Mouse (Mus musculus): ENCODE results near the gene Zim1.

The Zim1 gene

GRCm38 (mm10) chr7:6696241-6697045 lies at the start of gene Zim1:
TSS of gene Zim1 (minus strand) at chr7:6696450.
- DNase-seq = peak; percentile 86

GRCm38 (mm10) chr7:6744281-6744904 lies 48.1 kb upstream of the Zim1 start:
- DNase-seq = no peak

- DNase-seq = no peak
Observed at GRCm38 (mm10) chr7:6736060-6736459, 39.8 kb upstream of the Zim1 start.

GRCm38 (mm10) chr7:6731930-6732329 lies 35.7 kb upstream of the Zim1 start:
- DNase-seq = no peak

- DNase-seq = no peak
Observed at GRCm38 (mm10) chr7:6731373-6731772, 35.1 kb upstream of the Zim1 start.

GRCm38 (mm10) chr7:6730801-6731200 lies 34.6 kb upstream of the Zim1 start:
- no peak for DNase-seq

GRCm38 (mm10) chr7:6730241-6730640 lies 34.0 kb upstream of the Zim1 start, which contains the start of the genes Peg3 and Usp29:
TSS of gene Peg3 (minus strand) at chr7:6730431.
TSS of gene Usp29 (plus strand) at chr7:6730578.
- peak; percentile 68 for DNase-seq

GRCm38 (mm10) chr7:6729061-6729817 lies 33.0 kb upstream of the Zim1 start:
- DNase-seq = peak; percentile 98

GRCm38 (mm10) chr7:6728263-6728931 lies 32.1 kb upstream of the Zim1 start:
- DNase-seq = peak; percentile 96

GRCm38 (mm10) chr7:6727351-6728121 lies 31.3 kb upstream of the Zim1 start:
- peak; percentile 91 for DNase-seq

- no peak for DNase-seq
Observed at GRCm38 (mm10) chr7:6709396-6709795, 13.1 kb upstream of the Zim1 start.

- no peak for DNase-seq
Observed at GRCm38 (mm10) chr7:6708451-6709180, 12.4 kb upstream of the Zim1 start.

- DNase-seq = no peak
Observed at GRCm38 (mm10) chr7:6707416-6708015, 11.3 kb upstream of the Zim1 start.

- DNase-seq = peak; percentile 16
Observed at GRCm38 (mm10) chr7:6699230-6699629, 3.0 kb upstream of the Zim1 start.

GRCm38 (mm10) chr7:6685511-6685910 lies 10.7 kb downstream of the Zim1 start:
- DNase-seq = no peak

- no peak for DNase-seq
Observed at GRCm38 (mm10) chr7:6666726-6667125, 29.5 kb downstream of the Zim1 start.

- no peak for DNase-seq
Observed at GRCm38 (mm10) chr7:6663430-6663829, 32.8 kb downstream of the Zim1 start.

- peak; percentile 58 for DNase-seq
Observed at GRCm38 (mm10) chr7:6659605-6660004, 36.6 kb downstream of the Zim1 start.

GRCm38 (mm10) chr7:6658606-6659005 lies 37.6 kb downstream of the Zim1 start:
- DNase-seq = no peak

- DNase-seq = no peak
Observed at GRCm38 (mm10) chr7:6652151-6652550, 44.1 kb downstream of the Zim1 start.

GRCm38 (mm10) chr7:6651221-6651620 lies 45.0 kb downstream of the Zim1 start:
- DNase-seq = no peak

Measured in lung, postnatal 36 days (tissue).